Mouse (Mus musculus): ENCODE results near the gene Olfr1113.
"Not testable (repeated sequence)": the region's sequence is repeated elsewhere in the genome, so short reads cannot be mapped to it uniquely, and the experiment has no call there.

Gene Olfr1113

DNA sequence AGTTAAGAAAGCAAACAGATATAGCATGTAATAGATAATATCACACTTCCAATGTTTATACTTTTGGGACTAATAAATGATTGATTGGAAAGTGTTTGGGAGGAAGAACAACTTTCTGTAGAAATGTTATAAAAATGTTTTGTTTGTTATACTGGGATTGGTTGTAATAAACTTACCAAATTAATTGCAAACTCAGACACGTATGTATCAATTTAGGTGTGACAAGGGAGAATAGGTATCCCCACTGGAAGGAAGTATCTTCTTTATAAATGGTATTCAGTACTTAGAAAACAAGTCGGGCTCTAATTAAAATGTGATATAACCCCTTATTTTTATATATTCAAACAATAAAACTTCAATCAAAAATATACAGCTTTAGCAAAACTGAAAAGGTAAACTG is at the start of gene Olfr1113:
Gene Olfr1113 (plus strand): TSS at position 301 of the 400 bp plus-strand sequence.
- no peak for DNase-seq (ENCODE audit: low read depth, low spot score)
- no peaks in the 10 kb centered on the region for H3K27me3 ChIP-seq (ENCODE audit: control insufficient read depth, insufficient read depth, low read length, poor library complexity, severe bottlenecking)
- H3K36me3 ChIP-seq (ENCODE audit: control insufficient read depth, insufficient read depth, low read length, poor library complexity, severe bottlenecking), result no peaks in the 10 kb centered on the region

DNA sequence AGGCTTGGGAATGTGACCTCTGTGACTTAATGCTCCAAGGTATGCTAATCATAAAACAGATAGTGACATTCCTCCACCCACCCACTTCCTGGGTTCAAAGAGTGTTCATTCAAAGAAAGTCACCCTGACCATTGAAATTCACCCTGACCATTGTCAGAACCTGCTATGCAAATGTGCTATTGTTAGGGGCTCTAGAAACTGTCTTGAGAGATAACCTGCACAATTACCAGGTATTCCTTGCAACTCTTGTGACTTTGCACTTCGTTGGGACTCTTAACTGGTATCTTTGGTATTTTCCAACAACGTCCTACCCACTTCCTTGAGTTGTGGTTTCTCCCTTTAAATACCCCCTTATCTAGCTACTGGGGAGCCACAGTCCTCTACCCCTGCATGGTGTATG is 41.0 kb upstream of the Olfr1113 start:
- not testable (repeated sequence) for DNase-seq (ENCODE audit: low read depth, low spot score)

DNA sequence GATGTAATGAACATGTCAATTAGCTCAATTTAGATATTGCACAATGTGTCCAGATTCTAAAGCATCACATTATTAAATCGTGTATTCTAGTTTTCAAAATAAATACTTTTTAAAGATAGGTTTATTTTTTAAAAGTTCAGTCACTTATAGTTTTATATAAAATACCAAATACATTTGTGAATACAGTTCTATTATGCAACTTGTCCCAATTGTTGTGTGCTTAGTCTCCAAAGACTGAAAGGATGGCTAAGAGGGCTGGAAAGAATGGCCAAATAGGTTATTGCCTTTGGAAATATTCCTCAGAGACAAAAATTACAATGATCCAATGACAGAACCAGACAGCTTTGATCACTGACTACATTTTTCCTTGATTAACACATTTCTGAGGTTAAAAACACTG is 21.3 kb upstream of the Olfr1113 start, which contains the start of gene Olfr1112:
Gene Olfr1112 (plus strand): TSS at position 301 of the 400 bp plus-strand sequence.
- H3K27me3 ChIP-seq (ENCODE audit: control insufficient read depth, insufficient read depth, low read length, poor library complexity, severe bottlenecking), result no peaks in the 10 kb centered on the region
- H3K36me3 ChIP-seq (ENCODE audit: control insufficient read depth, insufficient read depth, low read length, poor library complexity, severe bottlenecking), result no peaks in the 10 kb centered on the region
- DNase-seq (ENCODE audit: low read depth, low spot score), result no peak

More for the DNA sequence above, 41.0 kb upstream of the Olfr1113 start:
- H3K27me3 ChIP-seq (ENCODE audit: control insufficient read depth, insufficient read depth, low read length, poor library complexity, severe bottlenecking); H3K36me3 ChIP-seq (ENCODE audit: control insufficient read depth, insufficient read depth, low read length, poor library complexity, severe bottlenecking): not testable (repeated sequence)

DNA sequence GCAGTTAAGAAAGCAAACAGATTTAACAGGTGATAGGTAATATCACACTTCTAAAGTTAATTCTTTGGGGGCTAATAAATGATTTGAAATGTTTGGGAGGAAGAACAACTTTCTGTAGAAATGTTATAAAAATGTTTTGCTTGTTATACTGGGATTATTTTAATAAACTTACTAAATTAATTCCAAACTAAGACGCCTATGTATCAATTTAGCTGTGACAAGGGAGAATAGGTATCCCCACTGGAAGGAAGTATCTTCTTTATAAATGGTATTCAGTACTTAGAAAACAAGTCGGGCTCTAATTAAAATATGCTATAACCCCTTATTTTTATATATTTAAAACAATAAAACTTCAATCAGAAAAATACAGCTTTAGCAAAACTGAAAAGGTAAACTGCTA is 38.9 kb downstream of the Olfr1113 start, which contains the start of gene Olfr1115:
Gene Olfr1115 (plus strand): TSS at position 301 of the 400 bp plus-strand sequence.
- Histone ChIP-seq H3K27me3 (ENCODE audit: control insufficient read depth, insufficient read depth, low read length, poor library complexity, severe bottlenecking) (no peaks in the 10 kb centered on the region), H3K36me3 (ENCODE audit: control insufficient read depth, insufficient read depth, low read length, poor library complexity, severe bottlenecking) (no peaks in the 10 kb centered on the region)
- DNase-seq (ENCODE audit: low read depth, low spot score), result no peak
